Mouse (Mus musculus) MN1 (cell line): ENCODE data around the gene Car12.

Experiments used
- DNase-seq: peaks from one replicate; pipeline ENCODE4 v3.0.0-alpha.2; 2016; ENCODE audit warnings: low spot score

The Car12 gene

GRCm38 (mm10) chr9:66710626-66711025, 2.9 kb upstream of the Car12 start:
- DNase-seq: no peak

GRCm38 (mm10) chr9:66714022-66714515, 583 bp downstream of the Car12 start:
- no peak for DNase-seq

GRCm38 (mm10) chr9:66715361-66715760, 1.9 kb downstream of the Car12 start:
- no peak for DNase-seq

- DNase-seq: no peak
Measured at GRCm38 (mm10) chr9:66716533-66716932, 3.0 kb downstream of the Car12 start.

GRCm38 (mm10) chr9:66720686-66721450, 7.4 kb downstream of the Car12 start:
- peak; percentile 53 for DNase-seq

- peak; percentile 61 for DNase-seq
Measured at GRCm38 (mm10) chr9:66722187-66722868, 8.8 kb downstream of the Car12 start.

GRCm38 (mm10) chr9:66722869-66723272, 9.4 kb downstream of the Car12 start:
- peak; percentile 55 for DNase-seq

GRCm38 (mm10) chr9:66725591-66725990, 12.1 kb downstream of the Car12 start:
- DNase-seq: no peak

GRCm38 (mm10) chr9:66727333-66727732, 13.8 kb downstream of the Car12 start:
- no peak for DNase-seq

GRCm38 (mm10) chr9:66730556-66730955, 17.1 kb downstream of the Car12 start:
- DNase-seq: no peak

DNA sequence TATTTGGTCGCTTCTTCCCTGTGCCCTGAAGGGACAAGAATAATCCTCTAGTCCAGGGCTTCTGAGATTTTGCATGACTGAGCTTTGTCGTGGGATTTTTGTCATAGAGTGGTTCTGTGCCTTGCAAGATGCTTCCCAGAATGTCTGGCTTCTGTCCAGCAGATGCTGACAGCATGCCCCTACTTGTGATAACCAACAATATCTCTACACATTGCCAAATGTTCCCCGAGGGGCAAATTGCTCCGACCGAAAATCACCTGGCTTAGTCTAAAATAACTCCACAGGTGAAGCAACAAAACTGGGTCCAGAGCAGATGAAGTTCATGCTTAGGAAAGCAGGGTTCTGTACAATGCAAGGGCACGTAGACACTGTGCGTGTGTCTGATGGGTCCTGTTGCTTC, 17.8 kb downstream of the Car12 start:
- DNase-seq: no peak

DNA sequence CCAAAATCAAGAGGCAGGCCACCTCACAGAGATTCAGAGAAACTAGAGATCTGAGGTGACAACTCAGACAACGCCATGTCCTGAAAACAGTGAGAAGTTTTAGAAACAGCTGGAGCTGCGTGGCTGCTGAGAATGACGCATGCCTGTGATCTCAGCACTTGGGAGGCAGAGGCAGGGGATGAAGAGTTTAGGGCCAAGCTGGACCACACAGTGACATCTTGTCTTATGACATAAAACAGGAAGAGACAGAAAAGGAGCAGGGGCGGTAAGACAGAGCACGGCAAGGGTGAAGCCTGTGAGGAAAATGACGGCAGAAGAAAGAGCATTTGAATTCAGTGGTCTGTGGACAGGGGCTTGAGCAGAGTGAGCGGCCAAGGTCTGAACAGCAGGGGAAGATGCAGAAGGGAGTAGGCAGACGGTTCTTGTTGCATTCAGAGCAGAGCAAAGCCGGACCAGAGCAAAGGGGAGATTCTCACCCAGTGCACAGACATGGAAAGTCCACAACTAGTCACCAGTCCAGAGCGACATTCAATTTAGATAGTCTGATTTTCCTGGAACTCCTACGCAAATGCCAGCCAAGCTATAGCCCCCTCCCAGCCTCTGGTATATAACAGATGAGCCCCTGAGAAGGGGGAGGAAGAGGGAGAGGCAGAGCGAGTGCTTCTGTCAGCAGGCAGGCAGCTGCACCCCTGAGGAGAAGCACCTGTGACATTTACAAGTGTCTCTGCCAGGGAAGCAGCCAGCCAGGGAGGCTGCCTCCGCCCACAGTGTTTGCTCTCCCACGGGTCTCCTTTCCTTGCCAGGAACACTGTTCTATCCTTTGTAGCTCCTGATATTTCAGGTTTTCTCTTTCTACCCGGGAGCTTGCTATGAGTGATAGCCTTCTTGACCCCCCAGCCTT, 19.6 kb downstream of the Car12 start:
- no peak for DNase-seq

DNA sequence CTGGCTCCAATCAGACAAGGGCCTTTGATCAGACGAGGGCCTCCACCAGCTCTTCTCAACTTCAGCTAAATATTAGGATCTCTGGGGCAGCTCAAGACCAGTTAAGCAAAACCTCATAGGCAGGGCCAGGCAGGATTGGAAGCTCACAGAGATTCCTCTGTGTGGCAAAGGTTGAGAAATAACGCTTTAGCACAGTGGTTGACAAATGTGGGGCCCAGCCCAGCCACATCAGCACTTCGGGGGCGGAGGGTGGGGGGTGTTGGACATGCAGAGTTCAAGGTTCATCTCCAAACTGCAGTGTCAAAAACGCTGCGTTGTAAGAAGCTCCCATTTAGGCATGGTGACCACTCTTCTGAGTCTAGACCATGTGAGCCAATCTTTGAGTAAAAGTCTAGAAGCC, 21.1 kb downstream of the Car12 start:
- DNase-seq: no peak

DNA sequence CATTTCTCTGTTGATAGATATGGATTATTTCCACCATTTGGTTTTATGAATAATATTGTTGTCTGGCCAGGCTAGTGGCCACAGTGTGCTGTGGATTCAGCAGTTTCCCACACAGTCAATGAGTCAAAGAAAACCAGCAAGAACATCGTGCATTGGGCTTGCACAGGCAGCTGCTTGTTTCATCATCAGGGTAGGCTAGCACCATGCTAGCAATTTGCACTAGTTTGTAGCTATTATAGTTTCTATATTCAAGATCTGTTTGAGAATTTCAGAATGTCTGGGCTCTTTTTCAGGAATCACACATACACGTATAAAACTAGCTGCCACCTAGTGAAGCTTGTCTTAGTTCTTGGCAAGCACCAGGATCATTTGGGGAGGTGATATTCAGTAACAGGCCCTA, 21.6 kb downstream of the Car12 start:
- no peak for DNase-seq

DNA sequence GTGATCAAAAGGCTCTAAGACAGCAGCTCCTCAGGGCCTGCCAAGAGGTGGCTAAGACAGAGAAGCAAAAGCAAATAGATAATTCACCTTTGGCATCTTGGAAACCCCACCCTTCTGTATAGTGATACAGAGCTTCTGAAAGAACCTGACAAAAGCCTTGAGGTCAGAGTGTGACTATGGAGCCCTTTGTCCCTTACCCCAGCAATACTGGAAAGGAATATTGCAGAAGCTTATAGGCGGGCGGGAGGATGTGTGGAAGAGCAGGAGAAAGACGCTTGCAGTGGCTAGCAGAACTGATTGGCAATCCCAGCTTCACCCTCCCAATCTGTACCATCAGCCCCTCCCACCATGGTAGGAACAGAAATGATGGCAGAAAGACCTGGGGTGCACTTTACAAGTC, 22.5 kb downstream of the Car12 start:
- DNase-seq: peak; percentile 36

DNA sequence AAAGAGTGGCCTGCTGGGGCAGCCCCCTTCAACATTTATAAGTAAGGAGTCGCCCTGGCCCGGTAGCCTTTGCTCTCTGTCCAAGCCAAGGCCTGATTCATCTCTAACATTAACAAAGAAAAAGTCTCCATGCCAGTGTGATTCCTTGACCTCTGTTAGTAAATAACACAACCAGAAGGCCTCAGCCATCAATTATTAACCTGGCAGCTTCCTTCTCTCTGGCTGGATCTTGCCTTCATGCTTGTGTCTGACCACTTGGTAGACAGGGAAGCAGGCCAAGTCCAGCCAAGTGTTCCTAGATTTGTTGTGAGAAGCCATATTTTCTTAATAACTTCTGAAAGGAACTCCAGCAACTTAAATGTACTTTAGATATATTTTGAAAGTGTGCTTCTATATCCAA, 23.1 kb downstream of the Car12 start:
- peak; percentile 47 for DNase-seq

GRCm38 (mm10) chr9:66739516-66739915, 26.0 kb downstream of the Car12 start:
- DNase-seq: no peak

DNA sequence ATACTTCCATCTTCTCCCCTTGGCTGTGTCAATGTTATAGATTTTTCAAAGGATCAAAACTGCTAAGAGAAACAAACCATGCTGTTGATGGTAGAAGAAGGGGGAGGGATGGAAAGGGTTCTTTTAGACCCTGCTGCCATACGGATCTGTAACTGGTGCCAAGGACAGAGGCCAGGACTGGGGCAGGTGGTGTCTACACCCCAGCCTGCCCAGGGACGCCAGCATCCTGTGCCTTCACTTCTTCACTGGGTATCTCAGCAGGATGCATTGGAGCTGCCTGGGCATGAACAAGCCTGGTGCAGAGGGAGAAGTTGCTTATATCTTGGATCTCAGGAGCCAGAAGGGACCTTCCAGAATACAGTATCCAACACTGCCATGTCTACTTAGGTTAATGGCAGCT, 31.0 kb downstream of the Car12 start:
- DNase-seq: no peak

DNA sequence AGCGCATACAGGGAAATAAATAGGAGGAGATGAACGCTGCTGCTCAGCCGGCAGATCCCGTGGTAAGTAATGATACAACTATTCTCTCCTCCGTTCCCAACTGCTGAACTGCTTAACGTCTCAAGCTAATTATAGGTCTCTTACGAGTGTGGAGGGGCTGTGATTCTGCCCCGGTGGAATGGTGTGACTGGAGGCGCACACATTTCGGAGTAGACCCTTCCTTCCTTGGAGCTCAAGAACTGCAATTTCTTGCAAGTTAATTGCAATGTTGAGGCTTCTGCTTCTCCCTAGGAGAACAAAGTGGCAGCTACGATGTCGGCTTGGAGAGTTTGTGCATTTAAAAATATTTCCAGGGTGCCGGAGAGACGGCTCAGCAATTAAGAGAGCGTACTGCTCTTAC, 34.9 kb downstream of the Car12 start:
- DNase-seq: no peak

- DNase-seq: no peak
Measured at GRCm38 (mm10) chr9:66752849-66753248, 39.4 kb downstream of the Car12 start.

- DNase-seq: peak; percentile 13
Measured at GRCm38 (mm10) chr9:66760991-66761390, 47.5 kb downstream of the Car12 start.

GRCm38 (mm10) chr9:66768721-66769120, 55.2 kb downstream of the Car12 start:
- no peak for DNase-seq
